Mouse (Mus musculus) hindbrain, postnatal 0 days (tissue): ENCODE measurements around the gene Ogfod3. TPM values are rescaled to one million over a fixed set of nuclear protein-coding genes. Genes with fewer than 3 reads are reported as not detected.

Experiments
- ATAC-seq: fragments of 200-750 bp; cut with Nextera tagmentation; 2 replicates; pipeline ENCODE4 v1.8.0; 2017; ENCODE audit warnings: mild to moderate bottlenecking, moderate TSS enrichment, moderate library complexity
- DNase-seq: peaks from one replicate; pipeline ENCODE4 v3.0.0-alpha.2; 2015; ENCODE audit warnings: low spot score
- H3K27ac ChIP-seq: fragments of 300-500 bp; sonication (generic); 2 replicates; pipeline ENCODE4 v1.5.1; 2014; ENCODE audit warnings: mild to moderate bottlenecking
- H3K27me3 ChIP-seq: fragments of 300-500 bp; sonication (generic); 2 replicates; pipeline ENCODE4 v1.6.1; 2014; ENCODE audit warnings: low read length, mixed read lengths; ENCODE audit not compliant: insufficient read depth
- H3K36me3 ChIP-seq: fragments of 300-500 bp; sonication (generic); 2 replicates; pipeline ENCODE4 v1.6.1; 2014; ENCODE audit warnings: low read length, mixed read lengths; ENCODE audit not compliant: insufficient read depth
- H3K4me1 ChIP-seq: fragments of 300-500 bp; sonication (generic); 2 replicates; pipeline ENCODE4 v1.6.1; 2014; ENCODE audit warnings: antibody characterized with exemption, low read length, mixed read lengths; ENCODE audit not compliant: insufficient read depth
- H3K4me2 ChIP-seq: fragments of 300-500 bp; sonication (generic); 2 replicates; pipeline ENCODE4 v1.6.1; 2014; ENCODE audit warnings: low read depth, mild to moderate bottlenecking, low read length, moderate library complexity, mixed read lengths
- H3K4me3 ChIP-seq: fragments of 300-500 bp; sonication (generic); 2 replicates; pipeline ENCODE4 v1.5.1; 2014; ENCODE audit warnings: low read length
- H3K9ac ChIP-seq: fragments of 300-500 bp; sonication (generic); replicated peaks from 2 replicates; pipeline ENCODE4 v1.6.1; 2014; ENCODE audit warnings: mild to moderate bottlenecking, low read length, moderate library complexity, mixed read lengths
- H3K9me3 ChIP-seq: fragments of 300-500 bp; sonication (generic); 2 replicates; pipeline ENCODE4 v1.6.1; 2016; ENCODE audit warnings: low read length, mixed read lengths
- CTCF ChIP-seq: IDR thresholded peaks from 2 replicates; pipeline ENCODE4 v1.5.1; 2016; ENCODE audit warnings: antibody characterized with exemption, control low read depth, low read depth
- WGBS: fragments of 180-500 bp; shearing (Covaris S2); extraction: QIAGEN DNeasy Blood & Tissue Kit; methylation state at CpG from one replicate; pipeline ENCODE4 v1.1.7; 2014; 5-methylcytosine and 5-hydroxymethylcytosine counted together
- polyA plus RNA-seq: library from polyadenylated mRNA; unstranded; fragments of >200 nt; fragmentation: Nextera tagmentation; extraction: Ambion mirVana; gene quantifications from 2 replicates; pipeline ENCODE4 v1.2.1, GENCODE M21; 2015
- total RNA-seq: library from RNA; depleted of rRNA; stranded (reverse); fragments of >200 nt; gene quantifications from 2 replicates; pipeline ENCODE4 v1.2.3, GENCODE M21; 2014

The Ogfod3 gene
- total and polyA plus RNA-seq, 2 experiments from 2014 or later = 16.7 to 35.3 TPM

DNA sequence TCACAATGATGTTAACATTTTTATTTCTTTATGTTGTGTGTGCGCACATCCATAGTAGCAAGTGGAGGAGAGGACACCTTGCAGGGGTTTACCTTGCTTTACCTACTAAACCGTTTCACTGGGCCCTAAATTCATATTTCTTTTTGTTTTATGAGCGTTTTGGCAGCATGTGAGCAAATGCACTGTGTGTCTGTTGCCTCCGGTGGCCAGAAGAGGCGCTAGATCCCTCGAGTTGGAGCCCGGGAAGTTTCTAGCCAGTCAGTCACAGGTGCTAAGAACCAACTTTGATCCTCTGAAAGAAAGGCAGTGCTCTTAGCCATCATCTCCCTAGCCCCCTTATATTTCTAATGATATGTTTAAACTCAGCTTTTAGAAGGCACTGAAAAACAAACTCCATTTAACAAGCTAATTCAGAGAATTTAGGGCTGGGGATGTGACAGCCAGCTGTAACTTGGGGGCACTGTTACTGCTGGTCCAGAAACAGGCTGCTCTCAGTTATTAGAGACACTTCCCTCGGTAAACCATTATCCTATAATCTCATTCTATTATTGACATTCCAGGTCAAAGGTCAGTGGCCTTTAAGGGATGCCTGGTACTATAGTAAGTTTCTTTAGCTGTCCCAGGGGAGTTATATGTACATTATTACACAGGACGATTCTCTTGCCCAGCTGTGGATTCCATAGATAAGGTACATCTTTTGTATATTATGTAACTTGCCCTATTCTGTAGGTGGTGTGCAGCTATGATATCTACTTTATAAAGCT lies 31.1 kb upstream of the Ogfod3 start:
- Histone ChIP-seq H3K4me1 (peaks cover 16% of the 10 kb centered on the region; the same call in 1 of the 2 replicates), H3K27ac (peak overlapping the region; percentile 95), H3K9ac (no peak overlapping the region), H3K9me3 (no peaks in the 10 kb centered on the region), H3K4me2 (peak overlapping the region; percentile 58; the same call in 1 of the 2 replicates), H3K36me3 (0 out of 2 replicates have a peak, but pooled peaks cover 3% of the 10 kb centered on the region), H3K4me3 (no peak overlapping the region), H3K27me3 (no peaks in the 10 kb centered on the region)
- peak; percentile 46 for DNase-seq
- WGBS = 25% methylated on average over 9 of the region's 9 CpGs
- peak; percentile 64 for TF ChIP-seq CTCF
- ATAC-seq = no peak

DNA sequence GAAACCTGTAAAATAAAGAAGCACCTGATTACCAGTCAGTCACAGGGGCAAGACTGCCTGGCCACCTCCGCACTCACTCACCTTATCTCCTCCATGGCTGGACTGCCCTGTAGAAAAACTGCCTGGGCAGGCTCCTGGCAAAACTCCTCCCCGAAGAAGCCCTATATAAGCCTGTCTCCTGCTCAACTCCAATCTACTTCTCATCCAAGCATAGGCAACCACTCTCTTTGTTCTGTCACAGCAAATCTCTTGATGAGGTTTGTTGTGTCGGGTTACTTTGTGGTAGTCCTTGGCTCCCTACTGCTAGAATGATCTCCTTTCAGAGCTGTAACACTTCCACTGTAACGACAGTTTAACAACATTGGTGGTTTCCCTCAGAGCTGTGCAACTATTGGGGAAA lies 28.2 kb upstream of the Ogfod3 start:
- Histone ChIP-seq H3K4me1 (peaks cover 15% of the 10 kb centered on the region), H3K9ac (no peak overlapping the region), H3K27me3 (no peaks in the 10 kb centered on the region), H3K4me3 (no peak overlapping the region), H3K27ac (no peak overlapping the region), H3K36me3 (no peaks in the 10 kb centered on the region), H3K4me2 (no peak overlapping the region), H3K9me3 (no peaks in the 10 kb centered on the region)
- DNase-seq (no peak), ATAC-seq (no peak)
- 47% methylated on average over 4 of the region's 4 CpGs for WGBS
- no peak for TF ChIP-seq CTCF

DNA sequence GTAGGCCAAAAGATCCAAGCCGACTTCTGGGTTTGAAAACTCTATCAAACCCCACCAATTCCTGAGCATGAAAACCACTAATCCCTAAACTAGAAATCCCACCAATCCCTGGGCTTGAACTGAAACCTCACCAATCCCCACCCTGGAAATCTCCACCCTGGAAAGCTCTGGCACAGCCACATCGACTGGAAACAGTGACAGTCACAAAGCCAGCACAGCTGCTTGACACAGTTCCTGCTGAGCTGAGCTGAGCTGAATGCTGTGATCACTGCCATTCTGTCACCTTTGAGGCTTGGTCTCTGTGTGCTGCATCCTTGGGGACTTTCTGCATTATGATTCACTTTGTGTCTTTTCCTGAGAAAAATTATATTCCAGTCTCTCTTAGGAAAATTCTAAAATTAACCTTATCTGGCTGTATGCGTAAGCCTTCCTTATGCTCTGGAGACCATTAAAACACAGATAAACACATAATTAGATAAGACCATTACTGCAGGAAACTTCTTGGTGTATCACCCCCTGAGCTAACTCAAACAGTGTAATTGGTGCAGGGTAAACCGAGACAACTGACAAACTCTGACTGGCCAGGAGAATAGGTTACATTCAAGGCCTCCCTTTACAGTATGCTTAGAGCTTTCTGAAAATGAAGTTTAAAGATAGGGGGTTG lies 27.2 kb upstream of the Ogfod3 start:
- Histone ChIP-seq H3K4me3 (no peak overlapping the region), H3K27me3 (no peaks in the 10 kb centered on the region), H3K9ac (no peak overlapping the region), H3K27ac (no peak overlapping the region), H3K4me1 (peaks cover 16% of the 10 kb centered on the region), H3K9me3 (no peaks in the 10 kb centered on the region), H3K36me3 (no peaks in the 10 kb centered on the region), H3K4me2 (no peak overlapping the region)
- ATAC-seq (no peak), DNase-seq (no peak)
- no peak for TF ChIP-seq CTCF
- 56% methylated on average over 4 of the region's 4 CpGs for WGBS

DNA sequence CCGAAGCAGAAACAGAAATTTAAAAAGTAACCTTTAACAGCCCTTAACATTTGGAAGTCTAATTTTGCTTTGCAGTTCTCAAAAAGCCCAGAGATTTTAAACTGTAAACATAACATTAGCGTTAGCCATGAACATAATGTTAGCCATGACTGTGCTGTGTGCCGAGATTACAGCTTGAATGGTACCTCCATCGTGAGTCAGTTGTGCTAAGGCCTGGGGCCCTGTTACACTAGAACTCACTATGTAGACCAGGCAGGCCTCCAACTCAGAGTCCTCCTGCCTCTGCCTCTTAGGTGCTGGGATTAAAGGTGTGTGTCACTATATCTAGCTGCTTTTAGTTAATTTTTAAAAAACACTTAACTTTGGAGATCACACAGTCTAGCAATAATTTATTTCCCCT lies 26.7 kb upstream of the Ogfod3 start:
- no peak for TF ChIP-seq CTCF
- H3K9me3 ChIP-seq = no peaks in the 10 kb centered on the region
- 87% methylated on average over 4 of the region's 4 CpGs for WGBS
- no peak overlapping the region for H3K4me3 ChIP-seq
- no peak for DNase-seq
- 0 out of 2 replicates have a peak, but pooled peaks cover 1% of the 10 kb centered on the region for H3K36me3 ChIP-seq
- no peak overlapping the region for H3K27ac ChIP-seq
- no peak overlapping the region for H3K4me2 ChIP-seq
- H3K9ac ChIP-seq = no peak overlapping the region
- no peaks in the 10 kb centered on the region for H3K27me3 ChIP-seq
- no peak for ATAC-seq
- H3K4me1 ChIP-seq = peaks cover 13% of the 10 kb centered on the region

DNA sequence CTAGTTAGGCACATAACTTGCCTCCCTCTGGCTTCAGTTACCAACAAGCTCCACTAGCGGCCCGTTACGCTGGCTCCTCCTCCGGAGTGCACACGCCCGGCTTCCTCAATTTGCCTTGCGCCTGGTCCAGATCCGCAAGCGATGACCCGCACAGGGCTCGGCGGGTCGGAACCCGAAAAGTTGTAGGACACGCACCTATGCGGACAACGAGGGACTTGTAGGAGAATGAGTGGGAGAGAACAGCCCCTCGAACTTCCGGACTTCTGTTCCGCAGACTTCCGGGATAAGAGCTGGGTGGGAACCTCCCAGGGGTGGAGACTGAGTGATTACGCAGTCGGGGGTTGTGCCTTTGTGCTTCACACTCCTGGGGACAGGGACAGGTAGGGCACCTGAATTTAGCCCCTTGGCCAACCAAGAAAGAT lies 24.5 kb upstream of the Ogfod3 start, which contains the start of gene Cybc1:
Gene Cybc1 (minus strand): TSS at position 305 of the 422 bp plus-strand sequence.
- ATAC-seq = peak; percentile 84
- Histone ChIP-seq H3K9ac (peak within 1 kb of the TSS; percentile 55), H3K27ac (peak within 1 kb of the TSS; percentile 46; the same call in 1 of the 2 replicates), H3K9me3 (no peaks in the 10 kb centered on the region), H3K27me3 (no peaks in the 10 kb centered on the region), H3K4me3 (peak within 1 kb of the TSS; percentile 59), H3K4me1 (peaks cover 8% of the 10 kb centered on the region), H3K4me2 (peak within 1 kb of the TSS; percentile 86), H3K36me3 (peaks cover 4% of the 10 kb centered on the region; the same call in 1 of the 2 replicates)
- WGBS = under 1% methylated on average over 23 of the region's 23 CpGs
- TF ChIP-seq CTCF = no peak
- DNase-seq = peak; percentile 82

DNA sequence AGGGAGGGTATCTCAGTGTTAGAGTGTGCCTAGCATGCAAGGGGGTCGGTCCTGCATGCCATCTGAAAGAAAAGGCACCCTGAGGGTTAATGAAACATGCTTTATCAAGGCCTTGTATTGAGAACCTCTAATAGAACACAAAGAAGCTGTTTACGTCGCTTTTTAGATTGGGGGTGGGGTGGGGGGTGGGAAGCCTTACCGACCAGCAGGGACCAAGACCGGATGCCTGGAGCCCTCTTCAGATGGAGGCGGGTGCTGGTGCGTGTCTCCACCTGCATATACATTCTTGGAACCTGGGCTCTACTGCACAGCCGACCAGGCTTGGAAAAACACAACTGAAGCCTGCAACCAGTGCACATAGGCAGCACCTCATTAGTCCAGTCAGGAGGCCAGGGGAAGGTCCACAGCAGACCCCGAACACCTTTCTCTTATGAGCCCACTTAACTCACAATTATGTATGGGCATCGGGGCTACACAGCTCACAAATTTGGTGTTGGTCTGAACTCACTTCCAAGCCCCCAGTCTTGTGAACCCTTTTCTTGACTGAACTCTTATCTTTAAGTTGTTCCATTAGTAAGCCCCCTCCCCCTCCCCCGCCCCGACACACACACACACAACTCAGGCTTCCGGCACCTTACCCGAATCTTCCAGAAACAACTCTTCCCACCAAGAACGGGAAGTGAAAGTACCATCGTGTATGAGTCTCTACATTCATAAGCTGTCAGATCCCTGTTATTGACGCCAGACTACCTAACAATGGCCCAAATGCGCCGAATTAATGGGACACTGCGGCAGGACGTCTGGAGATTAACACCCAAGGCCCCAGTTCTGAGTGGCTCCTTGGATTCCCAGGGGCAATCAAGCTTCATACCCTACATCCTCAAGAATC lies 23.9 kb upstream of the Ogfod3 start:
- Histone ChIP-seq H3K27ac (peak overlapping the region; percentile 46; the same call in 1 of the 2 replicates), H3K4me1 (peaks cover 8% of the 10 kb centered on the region), H3K36me3 (peaks cover 11% of the 10 kb centered on the region), H3K9ac (peak overlapping the region; percentile 55), H3K9me3 (no peaks in the 10 kb centered on the region), H3K4me3 (peak overlapping the region; percentile 59), H3K27me3 (no peaks in the 10 kb centered on the region), H3K4me2 (peak overlapping the region; percentile 86)
- DNase-seq (peak; percentile 16), ATAC-seq (no peak)
- TF ChIP-seq CTCF = no peak
- 21% methylated on average over 21 of the region's 21 CpGs for WGBS
